Mouse (Mus musculus) myocyte (in vitro differentiated cells): ENCODE data around the gene Olfr344. TPM values are rescaled to one million over a fixed set of nuclear protein-coding genes. Genes with fewer than 3 reads are reported as not detected.

Experiments
- H3K27me3 ChIP-seq: one replicate; pipeline ENCODE4 v1.6.1; 2011; ENCODE audit not compliant: control insufficient read depth, insufficient read depth, insufficient read length
- H3K36me3 ChIP-seq: one replicate; pipeline ENCODE4 v1.6.1; 2011; ENCODE audit not compliant: control insufficient read depth, insufficient read depth
- H3K4me2 ChIP-seq: one replicate; pipeline ENCODE4 v1.6.1; 2011; ENCODE audit warnings: low read depth, control low read depth
- H3K4me3 ChIP-seq: one replicate; pipeline ENCODE4 v1.5.1; 2011; ENCODE audit warnings: mild to moderate bottlenecking, control low read depth, moderate library complexity
- H3K79me2 ChIP-seq: one replicate; pipeline ENCODE4 v1.6.1; 2011; ENCODE audit not compliant: control insufficient read depth, insufficient read depth
- H3ac ChIP-seq: one replicate; pipeline ENCODE4 v1.6.1; 2011; ENCODE audit not compliant: control insufficient read depth, insufficient read length
- CEBPB ChIP-seq: IDR thresholded peaks from 2 replicates; pipeline ENCODE4 v1.6.1; 2011; ENCODE audit warnings: mild to moderate bottlenecking, moderate library complexity; ENCODE audit not compliant: poor library complexity, insufficient read depth, severe bottlenecking
- E2F4 ChIP-seq: IDR thresholded peaks from one replicate; pipeline ENCODE4 v1.6.1; 2011; ENCODE audit warnings: mild to moderate bottlenecking, control low read depth, moderate library complexity; ENCODE audit not compliant: insufficient read depth
- MAX ChIP-seq: IDR thresholded peaks from one replicate; pipeline ENCODE4 v1.6.1; 2011; ENCODE audit warnings: low read depth, mild to moderate bottlenecking, control low read depth
- MYOD1 ChIP-seq, 3 experiments: IDR thresholded peaks; one replicate each; pipeline ENCODE4 v1.6.1; 2011; ENCODE audit warnings: control low read depth in 2 of 3, low read depth in 2 of 3, mild to moderate bottlenecking in 2 of 3, moderate library complexity in 1 of 3; ENCODE audit not compliant: insufficient read length in 2 of 3, control insufficient read depth in 1 of 3
- MYOG ChIP-seq, 3 experiments: IDR thresholded peaks; one replicate each; pipeline ENCODE4 v1.6.1; 2011; ENCODE audit warnings: control low read depth in 2 of 3, low read depth in 2 of 3, mild to moderate bottlenecking in 2 of 3; ENCODE audit not compliant: insufficient read length in 2 of 3, control insufficient read depth in 1 of 3, insufficient read depth in 1 of 3
- POLR2A ChIP-seq: IDR thresholded peaks from one replicate; pipeline ENCODE4 v1.6.1; 2011; ENCODE audit warnings: low read depth, mild to moderate bottlenecking, control low read depth, moderate library complexity; ENCODE audit not compliant: insufficient read length
- POLR2AphosphoS2 ChIP-seq: IDR thresholded peaks from one replicate; pipeline ENCODE4 v1.6.1; 2011; ENCODE audit warnings: low read depth, control low read depth; ENCODE audit not compliant: insufficient read length
- REST ChIP-seq: IDR thresholded peaks from one replicate; pipeline ENCODE4 v1.6.1; 2011; ENCODE audit warnings: mild to moderate bottlenecking, control low read depth, moderate library complexity; ENCODE audit not compliant: insufficient read depth, insufficient read length
- SRF ChIP-seq: IDR thresholded peaks from one replicate; pipeline ENCODE4 v1.6.1; 2011; ENCODE audit warnings: low read depth; ENCODE audit not compliant: control insufficient read depth, insufficient read length
- TCF12 ChIP-seq: IDR thresholded peaks from one replicate; pipeline ENCODE4 v1.6.1; 2011; ENCODE audit warnings: mild to moderate bottlenecking, control low read depth; ENCODE audit not compliant: poor library complexity, insufficient read depth, severe bottlenecking
- TCF3 ChIP-seq: IDR thresholded peaks from one replicate; pipeline ENCODE4 v1.6.1; 2011; ENCODE audit warnings: low read depth, control low read depth; ENCODE audit not compliant: insufficient read length
- USF1 ChIP-seq: IDR thresholded peaks from one replicate; pipeline ENCODE4 v1.6.1; 2011; ENCODE audit warnings: low read depth, mild to moderate bottlenecking, control low read depth, moderate library complexity
- polyA plus RNA-seq: library from polyadenylated mRNA; unstranded; fragments of >200 nt; fragmentation: generic; extraction: Trizol; gene quantifications from one replicate; pipeline ENCODE4 v1.2.1, GENCODE M21; 2012; ENCODE audit warnings: missing spikeins

Olfr344 gene
- not detected for polyA plus RNA-seq

- no peaks in the 10 kb centered on the region for H3K36me3 ChIP-seq
- no peak for TF ChIP-seq SRF
- TF ChIP-seq CEBPB, result no peak
- no peak for TF ChIP-seq MAX
- TF ChIP-seq TCF12, result no peak
- no peak for TF ChIP-seq MYOG (IDR thresholded peaks at IDR 0.05; ENCODE audit: control insufficient read depth in 1 of 3, insufficient read depth in 1 of 3, insufficient read length in 2 of 3, low read depth in 2 of 3)
- no peak for TF ChIP-seq USF1
- TF ChIP-seq REST, result no peak
- TF ChIP-seq MYOD1 (IDR thresholded peaks at IDR 0.05; ENCODE audit: control insufficient read depth in 1 of 3, insufficient read length in 2 of 3, low read depth in 2 of 3), result no peak
- no peak for TF ChIP-seq POLR2A
- no peak for TF ChIP-seq TCF3
- no peak for TF ChIP-seq E2F4
- TF ChIP-seq POLR2AphosphoS2, result no peak
- no peaks in the 10 kb centered on the region for H3K27me3 ChIP-seq
- no peaks in the 10 kb centered on the region for H3K79me2 ChIP-seq
- no peak within 1 kb of the TSS for H3K4me3 ChIP-seq
- H3ac ChIP-seq, result no peak within 1 kb of the TSS
- H3K4me2 ChIP-seq, result no peak within 1 kb of the TSS
These were observed at the start of gene Olfr344 for GRCm38 (mm10) chr2:36566362-36566761. Gene Olfr344 (plus strand): TSS chr2:36566662.

- Histone ChIP-seq H3ac (no peak within 1 kb of the TSS), H3K4me3 (no peak within 1 kb of the TSS), H3K79me2 (no peaks in the 10 kb centered on the region), H3K4me2 (no peak within 1 kb of the TSS), H3K27me3 (no peaks in the 10 kb centered on the region), H3K36me3 (no peaks in the 10 kb centered on the region)
- no peak for TF ChIP-seq TCF12
- TF ChIP-seq E2F4, result no peak
- no peak for TF ChIP-seq MAX
- TF ChIP-seq MYOG (IDR thresholded peaks at IDR 0.05; ENCODE audit: control insufficient read depth in 1 of 3, insufficient read depth in 1 of 3, insufficient read length in 2 of 3, low read depth in 2 of 3), result no peak
- TF ChIP-seq CEBPB, result no peak
- no peak for TF ChIP-seq REST
- TF ChIP-seq USF1, result no peak
- TF ChIP-seq TCF3, result no peak
- no peak for TF ChIP-seq POLR2AphosphoS2
- TF ChIP-seq SRF, result no peak
- no peak for TF ChIP-seq MYOD1 (IDR thresholded peaks at IDR 0.05; ENCODE audit: control insufficient read depth in 1 of 3, insufficient read length in 2 of 3, low read depth in 2 of 3)
- no peak for TF ChIP-seq POLR2A
These were observed 41.8 kb upstream of the Olfr344 start, which contains the start of gene Olfr342 for GRCm38 (mm10) chr2:36524698-36525097. Gene Olfr342 (plus strand): TSS chr2:36524998.

GRCm38 (mm10) chr2:36565156-36565555, 1.3 kb upstream of the Olfr344 start:
- Histone ChIP-seq H3K27me3 (no peaks in the 10 kb centered on the region), H3ac (no peak overlapping the region), H3K4me2 (no peak overlapping the region), H3K36me3 (no peaks in the 10 kb centered on the region), H3K79me2 (no peaks in the 10 kb centered on the region), H3K4me3 (no peak overlapping the region)
- TF ChIP-seq MAX, result no peak

GRCm38 (mm10) chr2:36567022-36567421, 560 bp downstream of the Olfr344 start:
- no peaks in the 10 kb centered on the region for H3K27me3 ChIP-seq
- H3K36me3 ChIP-seq, result no peaks in the 10 kb centered on the region
- H3K79me2 ChIP-seq, result no peaks in the 10 kb centered on the region
- no peak overlapping the region for H3K4me3 ChIP-seq
- no peak overlapping the region for H3ac ChIP-seq
- no peak overlapping the region for H3K4me2 ChIP-seq
- TF ChIP-seq POLR2A (no peak), TCF3 (no peak), REST (no peak), SRF (no peak), MYOG (IDR thresholded peaks at IDR 0.05; ENCODE audit: control insufficient read depth in 1 of 3, insufficient read depth in 1 of 3, insufficient read length in 2 of 3, low read depth in 2 of 3) (no peak), USF1 (no peak), TCF12 (no peak), POLR2AphosphoS2 (no peak), CEBPB (no peak), E2F4 (no peak), MAX (no peak), MYOD1 (IDR thresholded peaks at IDR 0.05; ENCODE audit: control insufficient read depth in 1 of 3, insufficient read length in 2 of 3, low read depth in 2 of 3) (no peak)

- Histone ChIP-seq H3ac (no peak overlapping the region), H3K36me3 (no peaks in the 10 kb centered on the region), H3K27me3 (no peaks in the 10 kb centered on the region), H3K4me2 (no peak overlapping the region), H3K79me2 (no peaks in the 10 kb centered on the region), H3K4me3 (no peak overlapping the region)
- no peak for TF ChIP-seq TCF12
These were observed 1.4 kb downstream of the Olfr344 start for GRCm38 (mm10) chr2:36567845-36568244.

Other genes with a start within 250 kb of the Olfr344 start
- not detected for gene Olfr338, start 193.1 kb upstream of the Olfr344 start, polyA plus RNA-seq
- gene Olfr339, start 147.7 kb upstream of the Olfr344 start, polyA plus RNA-seq, result not detected
- not detected for gene Olfr340, start 114.1 kb upstream of the Olfr344 start, polyA plus RNA-seq
- not detected for gene Olfr341, start 84.2 kb upstream of the Olfr344 start, polyA plus RNA-seq
- gene Olfr342, start 41.7 kb upstream of the Olfr344 start, polyA plus RNA-seq, result not detected
- not detected for gene Olfr345, start 73.4 kb downstream of the Olfr344 start, polyA plus RNA-seq
- not detected for gene Olfr346, start 119.1 kb downstream of the Olfr344 start, polyA plus RNA-seq
- gene Olfr347, start 165.2 kb downstream of the Olfr344 start, polyA plus RNA-seq, result not detected
- not detected for gene Olfr348, start 217.6 kb downstream of the Olfr344 start, polyA plus RNA-seq
- gene Olfr50, start 223.9 kb downstream of the Olfr344 start, polyA plus RNA-seq, result not detected